Mouse (Mus musculus): ENCODE data around the gene Gm20388. TPM values are rescaled to one million over a fixed set of nuclear protein-coding genes. Genes with fewer than 3 reads are reported as not detected.
A peak's percentile ranks its signal among the peaks of the same experiment; 100 is the strongest.

Gene Gm20388
- polyA plus RNA-seq, 1 experiment from 2014 or later: 7.4 TPM

GRCm38 (mm10) chr8:122419881-122420555 is 2509.4 kb downstream of the Gm20388 start:
- H3K9me3 ChIP-seq (replicated peaks; ENCODE audit: control insufficient read depth, low read length): no peaks in the 10 kb centered on the region
- WGBS: 65% methylated on average over 9 of the region's 9 CpGs
- no peak overlapping the region for H3K4me3 ChIP-seq (replicated peaks; ENCODE audit: low read length)
- H3K4me1 ChIP-seq (ENCODE audit: control insufficient read depth, insufficient read depth, low read length): 0 out of 2 replicates have a peak, but pooled peaks cover 4% of the 10 kb centered on the region
- ATAC-seq (ENCODE audit: insufficient read depth, low FRiP score): no peak
- H3K9ac ChIP-seq (ENCODE audit: low read length): no peak overlapping the region
- H3K4me2 ChIP-seq (ENCODE audit: low read depth, low read length): no peak overlapping the region
- H3K36me3 ChIP-seq (ENCODE audit: control insufficient read depth, insufficient read depth, low read length): peaks cover 6% of the 10 kb centered on the region; the same call in 1 of the 2 replicates
- no peak overlapping the region for H3K27ac ChIP-seq (ENCODE audit: low read length)
- H3K27me3 ChIP-seq (ENCODE audit: control insufficient read depth, insufficient read depth, low read length): no peaks in the 10 kb centered on the region

- 60% methylated on average over 14 of the region's 14 CpGs for WGBS
- peak; percentile 82 for ATAC-seq (ENCODE audit: insufficient read depth, low FRiP score)
- Histone ChIP-seq H3K4me2 (ENCODE audit: low read depth, low read length) (no peak within 1 kb of the TSS), H3K27me3 (ENCODE audit: control insufficient read depth, insufficient read depth, low read length) (no peaks in the 10 kb centered on the region), H3K9me3 (replicated peaks; ENCODE audit: control insufficient read depth, low read length) (no peaks in the 10 kb centered on the region), H3K4me1 (ENCODE audit: control insufficient read depth, insufficient read depth, low read length) (0 out of 2 replicates have a peak, but pooled peaks cover 4% of the 10 kb centered on the region), H3K36me3 (ENCODE audit: control insufficient read depth, insufficient read depth, low read length) (no peaks in the 10 kb centered on the region), H3K4me3 (replicated peaks; ENCODE audit: low read length) (no peak within 1 kb of the TSS), H3K9ac (ENCODE audit: low read length) (no peak within 1 kb of the TSS), H3K27ac (ENCODE audit: low read length) (peak within 1 kb of the TSS; percentile 34; the same call in 1 of the 2 replicates)
Measured at GRCm38 (mm10) chr8:122421376-122422070, 2510.9 kb downstream of the Gm20388 start, which contains the start of gene Il17c. Gene Il17c (plus strand): TSS chr8:122422020.

- Histone ChIP-seq H3K9me3 (replicated peaks; ENCODE audit: control insufficient read depth, low read length) (no peaks in the 10 kb centered on the region), H3K9ac (ENCODE audit: low read length) (no peak overlapping the region), H3K27me3 (ENCODE audit: control insufficient read depth, insufficient read depth, low read length) (no peaks in the 10 kb centered on the region), H3K36me3 (ENCODE audit: control insufficient read depth, insufficient read depth, low read length) (no peaks in the 10 kb centered on the region), H3K4me1 (ENCODE audit: control insufficient read depth, insufficient read depth, low read length) (0 out of 2 replicates have a peak, but pooled peaks cover 4% of the 10 kb centered on the region), H3K4me2 (ENCODE audit: low read depth, low read length) (no peak overlapping the region), H3K4me3 (replicated peaks; ENCODE audit: low read length) (no peak overlapping the region), H3K27ac (ENCODE audit: low read length) (no peak overlapping the region)
- WGBS: 85% methylated on average over 24 of the region's 24 CpGs
- no peak for ATAC-seq (ENCODE audit: insufficient read depth, low FRiP score)
Measured at GRCm38 (mm10) chr8:122423217-122423616, 2512.6 kb downstream of the Gm20388 start.

GRCm38 (mm10) chr8:122423659-122424058 is 2513.0 kb downstream of the Gm20388 start:
- no peaks in the 10 kb centered on the region for H3K27me3 ChIP-seq (ENCODE audit: control insufficient read depth, insufficient read depth, low read length)
- WGBS: 40% methylated on average over 5 of the region's 5 CpGs
- no peak overlapping the region for H3K4me3 ChIP-seq (replicated peaks; ENCODE audit: low read length)
- H3K4me1 ChIP-seq (ENCODE audit: control insufficient read depth, insufficient read depth, low read length): 0 out of 2 replicates have a peak, but pooled peaks cover 4% of the 10 kb centered on the region
- no peak overlapping the region for H3K9ac ChIP-seq (ENCODE audit: low read length)
- ATAC-seq (ENCODE audit: insufficient read depth, low FRiP score): no peak
- H3K27ac ChIP-seq (ENCODE audit: low read length): no peak overlapping the region
- H3K4me2 ChIP-seq (ENCODE audit: low read depth, low read length): no peak overlapping the region
- no peaks in the 10 kb centered on the region for H3K36me3 ChIP-seq (ENCODE audit: control insufficient read depth, insufficient read depth, low read length)
- H3K9me3 ChIP-seq (replicated peaks; ENCODE audit: control insufficient read depth, low read length): no peaks in the 10 kb centered on the region

- H3K4me2 ChIP-seq (ENCODE audit: low read depth, low read length): no peak overlapping the region
- H3K9ac ChIP-seq (ENCODE audit: low read length): no peak overlapping the region
- WGBS: 73% methylated on average over 9 of the region's 9 CpGs
- 0 out of 2 replicates have a peak, but pooled peaks cover 4% of the 10 kb centered on the region for H3K4me1 ChIP-seq (ENCODE audit: control insufficient read depth, insufficient read depth, low read length)
- no peak for ATAC-seq (ENCODE audit: insufficient read depth, low FRiP score)
- no peaks in the 10 kb centered on the region for H3K9me3 ChIP-seq (replicated peaks; ENCODE audit: control insufficient read depth, low read length)
- no peaks in the 10 kb centered on the region for H3K27me3 ChIP-seq (ENCODE audit: control insufficient read depth, insufficient read depth, low read length)
- no peaks in the 10 kb centered on the region for H3K36me3 ChIP-seq (ENCODE audit: control insufficient read depth, insufficient read depth, low read length)
- H3K4me3 ChIP-seq (replicated peaks; ENCODE audit: low read length): no peak overlapping the region
- no peak overlapping the region for H3K27ac ChIP-seq (ENCODE audit: low read length)
Measured at GRCm38 (mm10) chr8:122426145-122426544, 2515.5 kb downstream of the Gm20388 start.

- H3K9me3 ChIP-seq (replicated peaks; ENCODE audit: control insufficient read depth, low read length): no peaks in the 10 kb centered on the region
- H3K27ac ChIP-seq (ENCODE audit: low read length): no peak overlapping the region
- H3K27me3 ChIP-seq (ENCODE audit: control insufficient read depth, insufficient read depth, low read length): no peaks in the 10 kb centered on the region
- 80% methylated on average over 7 of the region's 7 CpGs for WGBS
- no peak overlapping the region for H3K4me3 ChIP-seq (replicated peaks; ENCODE audit: low read length)
- H3K9ac ChIP-seq (ENCODE audit: low read length): no peak overlapping the region
- ATAC-seq (ENCODE audit: insufficient read depth, low FRiP score): no peak
- no peak overlapping the region for H3K4me2 ChIP-seq (ENCODE audit: low read depth, low read length)
- H3K36me3 ChIP-seq (ENCODE audit: control insufficient read depth, insufficient read depth, low read length): no peaks in the 10 kb centered on the region
- H3K4me1 ChIP-seq (ENCODE audit: control insufficient read depth, insufficient read depth, low read length): peaks cover 12% of the 10 kb centered on the region
Measured at GRCm38 (mm10) chr8:122427607-122428006, 2517.0 kb downstream of the Gm20388 start.

- 87% methylated on average over 9 of the region's 9 CpGs for WGBS
- Histone ChIP-seq H3K27me3 (ENCODE audit: control insufficient read depth, insufficient read depth, low read length) (no peaks in the 10 kb centered on the region), H3K9ac (ENCODE audit: low read length) (no peak overlapping the region), H3K4me2 (ENCODE audit: low read depth, low read length) (no peak overlapping the region), H3K27ac (ENCODE audit: low read length) (no peak overlapping the region), H3K4me3 (replicated peaks; ENCODE audit: low read length) (no peak overlapping the region), H3K9me3 (replicated peaks; ENCODE audit: control insufficient read depth, low read length) (no peaks in the 10 kb centered on the region), H3K4me1 (ENCODE audit: control insufficient read depth, insufficient read depth, low read length) (peaks cover 16% of the 10 kb centered on the region), H3K36me3 (ENCODE audit: control insufficient read depth, insufficient read depth, low read length) (no peaks in the 10 kb centered on the region)
- no peak for ATAC-seq (ENCODE audit: insufficient read depth, low FRiP score)
Measured at GRCm38 (mm10) chr8:122428163-122428562, 2517.5 kb downstream of the Gm20388 start.

GRCm38 (mm10) chr8:122430058-122430636 is 2519.5 kb downstream of the Gm20388 start:
- H3K4me2 ChIP-seq (ENCODE audit: low read depth, low read length): no peak overlapping the region
- no peaks in the 10 kb centered on the region for H3K27me3 ChIP-seq (ENCODE audit: control insufficient read depth, insufficient read depth, low read length)
- H3K4me1 ChIP-seq (ENCODE audit: control insufficient read depth, insufficient read depth, low read length): peaks cover 13% of the 10 kb centered on the region
- 0 out of 2 replicates have a peak overlapping the region, but pooled peaks have one; percentile 16 for H3K9ac ChIP-seq (ENCODE audit: low read length)
- peak overlapping the region; percentile 36; the same call in 1 of the 2 replicates for H3K27ac ChIP-seq (ENCODE audit: low read length)
- H3K9me3 ChIP-seq (replicated peaks; ENCODE audit: control insufficient read depth, low read length): no peaks in the 10 kb centered on the region
- 0 out of 2 replicates have a peak, but pooled peaks cover under 1% of the 10 kb centered on the region for H3K36me3 ChIP-seq (ENCODE audit: control insufficient read depth, insufficient read depth, low read length)
- H3K4me3 ChIP-seq (replicated peaks; ENCODE audit: low read length): no peak overlapping the region
- ATAC-seq (ENCODE audit: insufficient read depth, low FRiP score): no peak
- WGBS: 77% methylated on average over 10 of the region's 10 CpGs

GRCm38 (mm10) chr8:122430646-122431045 is 2520.0 kb downstream of the Gm20388 start:
- H3K4me3 ChIP-seq (replicated peaks; ENCODE audit: low read length): no peak overlapping the region
- H3K27ac ChIP-seq (ENCODE audit: low read length): peak overlapping the region; percentile 36; the same call in 1 of the 2 replicates
- H3K36me3 ChIP-seq (ENCODE audit: control insufficient read depth, insufficient read depth, low read length): 0 out of 2 replicates have a peak, but pooled peaks cover 4% of the 10 kb centered on the region
- H3K27me3 ChIP-seq (ENCODE audit: control insufficient read depth, insufficient read depth, low read length): no peaks in the 10 kb centered on the region
- H3K9me3 ChIP-seq (replicated peaks; ENCODE audit: control insufficient read depth, low read length): no peaks in the 10 kb centered on the region; the same call in 1 of the 2 replicates
- peaks cover 13% of the 10 kb centered on the region for H3K4me1 ChIP-seq (ENCODE audit: control insufficient read depth, insufficient read depth, low read length)
- no peak overlapping the region for H3K4me2 ChIP-seq (ENCODE audit: low read depth, low read length)
- peak overlapping the region; percentile 16; the same call in 1 of the 2 replicates for H3K9ac ChIP-seq (ENCODE audit: low read length)
- ATAC-seq (ENCODE audit: insufficient read depth, low FRiP score): no peak
- WGBS: 76% methylated on average over 3 of the region's 3 CpGs
